Mouse (Mus musculus) B cell, adult (primary cell): Measurements from ENCODE around the gene Prps1l1. TPM values are rescaled to one million over a fixed set of nuclear protein-coding genes. Genes with fewer than 3 reads are reported as not detected.

Experiments
- total RNA-seq: library from RNA; stranded (reverse); gene quantifications from 4 replicates; pipeline ENCODE4 v1.2.4, GENCODE M21; 2023; ENCODE audit not compliant: inconsistent age

Prps1l1 gene
- total RNA-seq, result not detected in 4 replicates

DNA sequence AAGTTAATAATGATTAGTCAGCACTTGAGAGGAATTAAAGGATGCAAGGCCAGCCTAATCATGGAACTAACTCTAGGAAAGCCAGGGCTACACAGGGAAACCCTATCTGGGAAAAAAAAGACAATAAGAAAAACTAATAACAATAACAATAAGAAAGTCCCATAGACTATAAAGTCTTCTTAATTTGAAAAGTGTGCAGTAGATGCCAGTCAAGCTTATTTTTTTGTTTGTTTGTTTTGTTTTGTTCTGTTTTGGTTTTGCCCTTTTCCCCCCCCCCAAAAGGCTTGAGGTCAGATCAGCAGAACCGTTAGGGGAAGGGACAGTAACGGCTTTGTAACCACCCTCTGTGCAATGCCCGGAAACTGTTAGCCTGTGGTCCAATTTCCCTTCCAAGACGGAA is at the start of gene Prps1l1:
TSS of gene Prps1l1 (plus strand) at position 301 of the 400 bp plus-strand sequence.

Other genes starting within 250 kb of the Prps1l1 start
- 47.5 to 73.0 TPM (median 64.2 TPM) in 4 replicates for gene Hdac9, start 67.7 kb upstream of the Prps1l1 start, total RNA-seq
- 34.4 to 40.0 TPM (median 38.0 TPM) in 4 replicates for gene Snx13, start 62.4 kb downstream of the Prps1l1 start, total RNA-seq